Mouse (Mus musculus) kidney, postnatal 0 days (tissue): ENCODE data around the gene Themis2. TPM values are rescaled to one million over a fixed set of nuclear protein-coding genes. Genes with fewer than 3 reads are reported as not detected.
"Not testable (repeated sequence)": the region's sequence is repeated elsewhere in the genome, so short reads cannot be mapped to it uniquely, and the experiment has no call there.

ENCODE experiments used
- ATAC-seq: fragments of 200-750 bp; cut with Nextera tagmentation; replicated peaks from 2 replicates; pipeline ENCODE4 v1.8.0; 2017; ENCODE audit warnings: low read depth, moderate number of reproducible peaks, moderate TSS enrichment, moderate library complexity; ENCODE audit not compliant: low FRiP score
- DNase-seq: peaks from one replicate; pipeline ENCODE4 v3.0.0-alpha.2; 2016; ENCODE audit warnings: low spot score
- H3K27ac ChIP-seq: fragments of 300-500 bp; sonication (generic); 2 replicates; pipeline ENCODE4 v1.5.1; 2014; ENCODE audit warnings: mild to moderate bottlenecking
- H3K27me3 ChIP-seq: fragments of 300-500 bp; sonication (generic); 2 replicates; pipeline ENCODE4 v1.6.1; 2014; ENCODE audit warnings: low read length, mixed read lengths; ENCODE audit not compliant: insufficient read depth
- H3K36me3 ChIP-seq: fragments of 300-500 bp; sonication (generic); 2 replicates; pipeline ENCODE4 v1.6.1; 2014; ENCODE audit warnings: low read length, mixed read lengths; ENCODE audit not compliant: insufficient read depth
- H3K4me1 ChIP-seq: fragments of 300-500 bp; sonication (generic); replicated peaks from 2 replicates; pipeline ENCODE4 v1.6.1; 2014; ENCODE audit warnings: antibody characterized with exemption, low read length, mixed read lengths; ENCODE audit not compliant: insufficient read depth
- H3K4me2 ChIP-seq: fragments of 300-500 bp; sonication (generic); 2 replicates; pipeline ENCODE4 v1.6.1; 2014; ENCODE audit warnings: mild to moderate bottlenecking, low read length, moderate library complexity, mixed read lengths
- H3K4me3 ChIP-seq: fragments of 300-500 bp; sonication (generic); replicated peaks from 2 replicates; pipeline ENCODE4 v1.5.1; 2014; ENCODE audit warnings: low read depth, low read length
- H3K9ac ChIP-seq: fragments of 300-500 bp; sonication (generic); 2 replicates; pipeline ENCODE4 v1.6.1; 2014; ENCODE audit warnings: low read depth, low read length
- H3K9me3 ChIP-seq: fragments of 300-500 bp; sonication (generic); replicated peaks from 2 replicates; pipeline ENCODE4 v1.6.1; 2016; ENCODE audit warnings: low read length, inconsistent platforms, mixed read lengths
- CTCF ChIP-seq: IDR thresholded peaks from 2 replicates; pipeline ENCODE4 v1.5.1; 2016; ENCODE audit warnings: antibody characterized with exemption, low read depth, mild to moderate bottlenecking, moderate library complexity
- WGBS: fragments of 180-500 bp; shearing (Covaris S2); extraction: QIAGEN DNeasy Blood & Tissue Kit; methylation state at CpG from one replicate; pipeline ENCODE4 v1.1.7; 2014; 5-methylcytosine and 5-hydroxymethylcytosine counted together
- polyA plus RNA-seq: library from polyadenylated mRNA; unstranded; fragments of >200 nt; fragmentation: Nextera tagmentation; extraction: Ambion mirVana; gene quantifications from 2 replicates; pipeline ENCODE4 v1.2.1, GENCODE M21; 2015

Themis2 gene
- polyA plus RNA-seq, 1 experiment from 2014 or later = 1.0 TPM

- 68% methylated on average over 16 of the region's 16 CpGs for whole genome bisulfite sequencing
- no peak overlapping the region for H3K9ac ChIP-seq
- H3K36me3 ChIP-seq = no peaks in the 10 kb centered on the region
- ATAC-seq (no peak), DNase-seq (peak; percentile 21)
- no peak for TF ChIP-seq CTCF
- no peak overlapping the region for H3K4me3 ChIP-seq
- peak overlapping the region; percentile 54; the same call in 1 of the 2 replicates for H3K27ac ChIP-seq
- H3K4me1 ChIP-seq = no peaks in the 10 kb centered on the region
- H3K27me3 ChIP-seq = no peaks in the 10 kb centered on the region
- H3K9me3 ChIP-seq = no peaks in the 10 kb centered on the region
- no peak overlapping the region for H3K4me2 ChIP-seq
These were observed 6.0 kb upstream of the Themis2 start for GRCm38 (mm10) chr4:132802171-132802637.

- H3K27me3 ChIP-seq = no peaks in the 10 kb centered on the region
- no peaks in the 10 kb centered on the region for H3K9me3 ChIP-seq
- H3K4me3 ChIP-seq = no peak overlapping the region
- DNase-seq (no peak), ATAC-seq (no peak)
- H3K36me3 ChIP-seq = no peaks in the 10 kb centered on the region
- no peaks in the 10 kb centered on the region for H3K4me1 ChIP-seq
- WGBS = 89% methylated on average over 18 of the region's 18 CpGs
- 0 out of 2 replicates have a peak overlapping the region, but pooled peaks have one; percentile 54 for H3K27ac ChIP-seq
- no peak overlapping the region for H3K4me2 ChIP-seq
- no peak for TF ChIP-seq CTCF
- H3K9ac ChIP-seq = no peak overlapping the region
These were observed 5.2 kb upstream of the Themis2 start for GRCm38 (mm10) chr4:132801176-132802077.

GRCm38 (mm10) chr4:132799845-132800244 lies 3.7 kb upstream of the Themis2 start:
- no peak for TF ChIP-seq CTCF
- no peaks in the 10 kb centered on the region; the same call in 1 of the 2 replicates for H3K27me3 ChIP-seq
- no peak overlapping the region for H3K9ac ChIP-seq
- no peaks in the 10 kb centered on the region for H3K9me3 ChIP-seq
- no peak for ATAC-seq
- H3K36me3 ChIP-seq = no peaks in the 10 kb centered on the region
- H3K4me1 ChIP-seq = no peaks in the 10 kb centered on the region
- no peak overlapping the region for H3K27ac ChIP-seq
- DNase-seq = no peak
- 88% methylated on average over 4 of the region's 4 CpGs for WGBS
- H3K4me2 ChIP-seq = no peak overlapping the region
- no peak overlapping the region for H3K4me3 ChIP-seq

- H3K27me3 ChIP-seq, H3K4me1 ChIP-seq, H3K4me2 ChIP-seq, ATAC-seq, H3K27ac ChIP-seq, DNase-seq, H3K9me3 ChIP-seq, H3K9ac ChIP-seq, H3K4me3 ChIP-seq, H3K36me3 ChIP-seq: not testable (repeated sequence)
- 85% methylated on average over 3 of the region's 3 CpGs for WGBS
These were observed 2.5 kb upstream of the Themis2 start for GRCm38 (mm10) chr4:132798666-132799065.

- H3K4me3 ChIP-seq = no peak overlapping the region
- no peak for TF ChIP-seq CTCF
- no peaks in the 10 kb centered on the region; the same call in 1 of the 2 replicates for H3K27me3 ChIP-seq
- DNase-seq (no peak), ATAC-seq (no peak)
- H3K36me3 ChIP-seq = no peaks in the 10 kb centered on the region
- no peak overlapping the region for H3K4me2 ChIP-seq
- H3K9ac ChIP-seq = no peak overlapping the region
- no peaks in the 10 kb centered on the region for H3K9me3 ChIP-seq
- H3K4me1 ChIP-seq = no peaks in the 10 kb centered on the region
- 70% methylated on average over 4 of the region's 4 CpGs for WGBS
- H3K27ac ChIP-seq = no peak overlapping the region
These were observed 1.8 kb upstream of the Themis2 start for GRCm38 (mm10) chr4:132798028-132798427.

GRCm38 (mm10) chr4:132797461-132797860 lies 1.3 kb upstream of the Themis2 start:
- Histone ChIP-seq H3K27me3 (no peaks in the 10 kb centered on the region; the same call in 1 of the 2 replicates), H3K4me2 (no peak overlapping the region), H3K9me3 (no peaks in the 10 kb centered on the region), H3K36me3 (no peaks in the 10 kb centered on the region), H3K9ac (no peak overlapping the region), H3K4me1 (no peaks in the 10 kb centered on the region), H3K27ac (no peak overlapping the region), H3K4me3 (no peak overlapping the region)
- no peak for ATAC-seq
- TF ChIP-seq CTCF = peak; percentile 25; the same call in 1 of the 2 replicates
- DNase-seq = no peak
- 63% methylated on average over 1 of the region's 1 CpGs for WGBS
